Mouse (Mus musculus): ENCODE measurements around the gene Fam187a. TPM values are rescaled to one million over a fixed set of nuclear protein-coding genes. Genes with fewer than 3 reads are reported as not detected.

Gene Fam187a
- total RNA-seq (2014; rRNA removed) (not detected in 2 replicates), polyA plus RNA-seq (2015; fragmentation: Nextera tagmentation; extraction: Ambion mirVana) (not detected in 2 replicates)

- H3K36me3 ChIP-seq (ENCODE audit: insufficient read depth, low read length): no peaks in the 10 kb centered on the region
- H3K4me2 ChIP-seq (ENCODE audit: low read depth, low read length): no peak within 1 kb of the TSS
- peaks cover 6% of the 10 kb centered on the region; the same call in 1 of the 2 replicates for H3K4me1 ChIP-seq (ENCODE audit: insufficient read depth, low read length)
- ATAC-seq (no peak), DNase-seq (ENCODE audit: low spot score) (no peak)
- H3K4me3 ChIP-seq (ENCODE audit: low read length): no peak within 1 kb of the TSS
- no peaks in the 10 kb centered on the region for H3K9me3 ChIP-seq (ENCODE audit: low read length)
- H3K27me3 ChIP-seq (ENCODE audit: insufficient read depth, low read length): no peaks in the 10 kb centered on the region
- TF ChIP-seq CTCF (IDR thresholded peaks at IDR 0.05; ENCODE audit: low read depth): no peak
- WGBS: 59% methylated on average over 10 of the region's 10 CpGs
- no peak within 1 kb of the TSS for H3K27ac ChIP-seq
- H3K9ac ChIP-seq (replicated peaks; ENCODE audit: low read length): no peak within 1 kb of the TSS
Measured at GRCm38 (mm10) chr11:102884616-102885219, at the start of gene Fam187a. Fam187a (plus strand) TSS chr11:102885169.

- Histone ChIP-seq H3K9me3 (ENCODE audit: low read length) (no peaks in the 10 kb centered on the region), H3K4me1 (ENCODE audit: insufficient read depth, low read length) (no peaks in the 10 kb centered on the region), H3K36me3 (ENCODE audit: insufficient read depth, low read length) (peaks cover 28% of the 10 kb centered on the region), H3K4me2 (ENCODE audit: low read depth, low read length) (no peak within 1 kb of the TSS), H3K27ac (peak within 1 kb of the TSS; percentile 20; the same call in 1 of the 2 replicates), H3K9ac (replicated peaks; ENCODE audit: low read length) (no peak within 1 kb of the TSS), H3K27me3 (ENCODE audit: insufficient read depth, low read length) (no peaks in the 10 kb centered on the region), H3K4me3 (ENCODE audit: low read length) (no peak within 1 kb of the TSS)
- TF ChIP-seq CTCF (IDR thresholded peaks at IDR 0.05; ENCODE audit: low read depth): no peak
- ATAC-seq: no peak
- WGBS: 75% methylated on average over 4 of the region's 4 CpGs
- DNase-seq (ENCODE audit: low spot score): no peak
Measured at GRCm38 (mm10) chr11:102835549-102835948, 49.4 kb upstream of the Fam187a start, which contains the start of gene Higd1b. Higd1b (plus strand) TSS chr11:102835849.

GRCm38 (mm10) chr11:102836146-102836545 is 48.8 kb upstream of the Fam187a start:
- Histone ChIP-seq H3K4me3 (ENCODE audit: low read length) (no peak overlapping the region), H3K36me3 (ENCODE audit: insufficient read depth, low read length) (peaks cover 33% of the 10 kb centered on the region), H3K27me3 (ENCODE audit: insufficient read depth, low read length) (no peaks in the 10 kb centered on the region), H3K4me1 (ENCODE audit: insufficient read depth, low read length) (no peaks in the 10 kb centered on the region), H3K9ac (replicated peaks; ENCODE audit: low read length) (no peak overlapping the region), H3K9me3 (ENCODE audit: low read length) (no peaks in the 10 kb centered on the region), H3K4me2 (ENCODE audit: low read depth, low read length) (no peak overlapping the region), H3K27ac (peak overlapping the region; percentile 20; the same call in 1 of the 2 replicates)
- ATAC-seq: no peak
- no peak for TF ChIP-seq CTCF (IDR thresholded peaks at IDR 0.05; ENCODE audit: low read depth)
- no peak for DNase-seq (ENCODE audit: low spot score)
- WGBS: 85% methylated on average over 9 of the region's 9 CpGs

GRCm38 (mm10) chr11:102837385-102837784 is 47.6 kb upstream of the Fam187a start:
- H3K9me3 ChIP-seq (ENCODE audit: low read length): no peaks in the 10 kb centered on the region
- no peak overlapping the region for H3K27ac ChIP-seq
- H3K36me3 ChIP-seq (ENCODE audit: insufficient read depth, low read length): peaks cover 39% of the 10 kb centered on the region
- ATAC-seq (no peak), DNase-seq (ENCODE audit: low spot score) (no peak)
- H3K4me3 ChIP-seq (ENCODE audit: low read length): no peak overlapping the region
- TF ChIP-seq CTCF (IDR thresholded peaks at IDR 0.05; ENCODE audit: low read depth): no peak
- H3K27me3 ChIP-seq (ENCODE audit: insufficient read depth, low read length): no peaks in the 10 kb centered on the region
- WGBS: 94% methylated on average over 1 of the region's 1 CpGs
- H3K9ac ChIP-seq (replicated peaks; ENCODE audit: low read length): no peak overlapping the region
- H3K4me1 ChIP-seq (ENCODE audit: insufficient read depth, low read length): no peaks in the 10 kb centered on the region
- no peak overlapping the region for H3K4me2 ChIP-seq (ENCODE audit: low read depth, low read length)

- no peak overlapping the region for H3K4me3 ChIP-seq (ENCODE audit: low read length)
- ATAC-seq (peak; percentile 53; the same call in 1 of the 2 replicates), DNase-seq (ENCODE audit: low spot score) (no peak)
- no peak for TF ChIP-seq CTCF (IDR thresholded peaks at IDR 0.05; ENCODE audit: low read depth)
- no peaks in the 10 kb centered on the region for H3K9me3 ChIP-seq (ENCODE audit: low read length)
- 81% methylated on average over 2 of the region's 2 CpGs for WGBS
- peaks cover 43% of the 10 kb centered on the region for H3K36me3 ChIP-seq (ENCODE audit: insufficient read depth, low read length)
- H3K27ac ChIP-seq: no peak overlapping the region; the same call in 1 of the 2 replicates
- no peak overlapping the region for H3K9ac ChIP-seq (replicated peaks; ENCODE audit: low read length)
- H3K4me1 ChIP-seq (ENCODE audit: insufficient read depth, low read length): no peaks in the 10 kb centered on the region
- H3K27me3 ChIP-seq (ENCODE audit: insufficient read depth, low read length): no peaks in the 10 kb centered on the region
- H3K4me2 ChIP-seq (ENCODE audit: low read depth, low read length): no peak overlapping the region
Measured at GRCm38 (mm10) chr11:102838126-102838525, 46.8 kb upstream of the Fam187a start.

GRCm38 (mm10) chr11:102838616-102839150 is 46.3 kb upstream of the Fam187a start:
- H3K9me3 ChIP-seq (ENCODE audit: low read length): no peaks in the 10 kb centered on the region
- TF ChIP-seq CTCF (IDR thresholded peaks at IDR 0.05; ENCODE audit: low read depth): no peak
- H3K4me3 ChIP-seq (ENCODE audit: low read length): no peak overlapping the region
- peaks cover 49% of the 10 kb centered on the region for H3K36me3 ChIP-seq (ENCODE audit: insufficient read depth, low read length)
- no peak for DNase-seq (ENCODE audit: low spot score)
- H3K4me2 ChIP-seq (ENCODE audit: low read depth, low read length): no peak overlapping the region
- 84% methylated on average over 9 of the region's 9 CpGs for WGBS
- H3K27me3 ChIP-seq (ENCODE audit: insufficient read depth, low read length): no peaks in the 10 kb centered on the region
- no peak for ATAC-seq
- H3K4me1 ChIP-seq (ENCODE audit: insufficient read depth, low read length): no peaks in the 10 kb centered on the region
- H3K27ac ChIP-seq: no peak overlapping the region
- no peak overlapping the region for H3K9ac ChIP-seq (replicated peaks; ENCODE audit: low read length)

GRCm38 (mm10) chr11:102845926-102846325 is 39.0 kb upstream of the Fam187a start:
- Histone ChIP-seq H3K9me3 (ENCODE audit: low read length) (no peaks in the 10 kb centered on the region), H3K27me3 (ENCODE audit: insufficient read depth, low read length) (no peaks in the 10 kb centered on the region), H3K9ac (replicated peaks; ENCODE audit: low read length) (no peak overlapping the region), H3K36me3 (ENCODE audit: insufficient read depth, low read length) (peaks cover 81% of the 10 kb centered on the region), H3K4me1 (ENCODE audit: insufficient read depth, low read length) (no peaks in the 10 kb centered on the region), H3K4me3 (ENCODE audit: low read length) (no peak overlapping the region), H3K27ac (no peak overlapping the region), H3K4me2 (ENCODE audit: low read depth, low read length) (no peak overlapping the region)
- ATAC-seq (no peak), DNase-seq (ENCODE audit: low spot score) (no peak)
- WGBS: 90% methylated on average over 10 of the region's 10 CpGs
- TF ChIP-seq CTCF (IDR thresholded peaks at IDR 0.05; ENCODE audit: low read depth): no peak
